9 mouse cellular contexts compared by ENCODE assay signal in genomic region chr4:46345056-46345772, GRCm38 (mm10). TPM values are rescaled to one million over a fixed set of nuclear protein-coding genes. Genes with fewer than 3 reads are reported as not detected.
DNase-seq lines count a peak whose midpoint lies in the region; ATAC-seq lines count a peak whose summit lies in the region.
"Had no signal": no experiment of that assay in that cellular context is flagged by ENCODE, and none has a peak within 500 bp of the region (broad histone marks: within the 10 kb centered on the region; RNA-seq: fewer than 3 reads in every experiment).

No protein-coding gene starts in this region.

- no peak overlapping the region for H3K9ac ChIP-seq in kidney, embryonic 16.5 days (replicated peaks; ENCODE audit: low read length)
- no peak overlapping the region for H3K9ac ChIP-seq in intestine, embryonic 14.5 days (ENCODE audit: low read length)
- H3K9ac ChIP-seq in neural tube, embryonic 11.5 days (ENCODE audit: low read length), result no peak overlapping the region

- H3K9me3 ChIP-seq in kidney, embryonic 16.5 days (ENCODE audit: low read length), result no peaks in the 10 kb centered on the region
- no peaks in the 10 kb centered on the region for H3K9me3 ChIP-seq in intestine, embryonic 14.5 days (ENCODE audit: control insufficient read depth, low read length)
- no peaks in the 10 kb centered on the region for H3K9me3 ChIP-seq in neural tube, embryonic 11.5 days (ENCODE audit: control insufficient read depth, low read length)

- WGBS in kidney, embryonic 16.5 days, result 2% methylated on average over 67 of the region's 67 CpGs
- WGBS in intestine, embryonic 14.5 days, result 4% methylated on average over 60 of the region's 67 CpGs
- 1% methylated on average over 60 of the region's 67 CpGs for WGBS in neural tube, embryonic 11.5 days

- H3K27me3 ChIP-seq in kidney, embryonic 16.5 days (ENCODE audit: insufficient read depth, low read length), result peaks cover 92% of the 10 kb centered on the region
- peaks cover 99% of the 10 kb centered on the region for H3K27me3 ChIP-seq in intestine, embryonic 14.5 days (replicated peaks; ENCODE audit: control insufficient read depth, insufficient read depth, low read length)
- peaks cover 97% of the 10 kb centered on the region for H3K27me3 ChIP-seq in neural tube, embryonic 11.5 days (ENCODE audit: control insufficient read depth, insufficient read depth, low read length)

- no peak for DNase-seq in kidney, adult 11 months
- DNase-seq in embryo, embryonic 11 days, result peak; percentile 25
- DNase-seq in intestine, embryonic 14.5 days (ENCODE audit: low spot score), result peak; percentile 70
- DNase-seq in neural tube, embryonic 11.5 days (ENCODE audit: low spot score), result peak; percentile 46
- DNase-seq in left cerebral cortex, postnatal 36 days (ENCODE audit: low spot score in 2 of 2), result no peak

- no peak overlapping the region for H3K27ac ChIP-seq in kidney, embryonic 16.5 days (ENCODE audit: low read length)
- no peak overlapping the region for H3K27ac ChIP-seq in intestine, embryonic 14.5 days (ENCODE audit: low read depth)
- H3K27ac ChIP-seq in neural tube, embryonic 11.5 days (ENCODE audit: low read depth, low read length), result no peak overlapping the region

- intact Hi-C loops in left cerebral cortex, postnatal 36 days (cut with DNase I), result loop anchor here (10.0 kb wide), 1 partner anchor 1630 kb away; the partner anchor contains the start of gene Pax5

- peaks cover 21% of the 10 kb centered on the region for H3K4me1 ChIP-seq in kidney, embryonic 16.5 days (ENCODE audit: insufficient read depth, low read length)
- no peaks in the 10 kb centered on the region for H3K4me1 ChIP-seq in intestine, embryonic 14.5 days (replicated peaks; ENCODE audit: control insufficient read depth, insufficient read depth, low read length)
- no peaks in the 10 kb centered on the region for H3K4me1 ChIP-seq in neural tube, embryonic 11.5 days (ENCODE audit: control insufficient read depth, insufficient read depth, low read length)

- no peak for ATAC-seq in kidney, embryonic 16.5 days (ENCODE audit: low FRiP score, low TSS enrichment)
- no peak for ATAC-seq in intestine, embryonic 14.5 days (replicated peaks; ENCODE audit: low FRiP score, low TSS enrichment, low read depth)
- no peak for ATAC-seq in neural tube, embryonic 11.5 days (ENCODE audit: insufficient read depth, low FRiP score, low TSS enrichment)
- no peak for ATAC-seq in frontal cortex, adult (ENCODE audit: low TSS enrichment)
- ATAC-seq in megakaryocyte progenitor cell, adult 5-6 weeks (replicated peaks; ENCODE audit: poor library complexity), result no peak

- H3K4me3 ChIP-seq in kidney, embryonic 16.5 days (ENCODE audit: low read length), result peak overlapping the region; percentile 41
- peak overlapping the region; percentile 28 for H3K4me3 ChIP-seq in intestine, embryonic 14.5 days (ENCODE audit: low read depth, low read length)
- H3K4me3 ChIP-seq in neural tube, embryonic 11.5 days (ENCODE audit: low read depth, low read length), result no peak overlapping the region

- no peaks in the 10 kb centered on the region for H3K36me3 ChIP-seq in kidney, embryonic 16.5 days (ENCODE audit: insufficient read depth, low read length)
- no peaks in the 10 kb centered on the region for H3K36me3 ChIP-seq in intestine, embryonic 14.5 days (ENCODE audit: control insufficient read depth, insufficient read depth, low read length)
- H3K36me3 ChIP-seq in neural tube, embryonic 11.5 days (ENCODE audit: control insufficient read depth, insufficient read depth, low read length), result no peaks in the 10 kb centered on the region

- H3K4me2 ChIP-seq in kidney, embryonic 16.5 days (replicated peaks; ENCODE audit: low read depth, low read length), result 0 out of 2 replicates have a peak overlapping the region, but pooled peaks have one; percentile 49
- peak overlapping the region; percentile 46 for H3K4me2 ChIP-seq in intestine, embryonic 14.5 days (ENCODE audit: low read length)
- no peak overlapping the region for H3K4me2 ChIP-seq in neural tube, embryonic 11.5 days (ENCODE audit: low read depth)

RNA-seq across cellular contexts. Expression of gene Foxe1, which starts 1.8 kb away (rescaled TPM):
- not detected in 2 replicates for polyA plus RNA-seq in kidney, embryonic 16.5 days (2015; fragmentation: Nextera tagmentation; extraction: Ambion mirVana)
- polyA plus RNA-seq in intestine, embryonic 14.5 days (2014; fragmentation: Nextera tagmentation; extraction: Ambion mirVana), result not detected in 2 replicates
- not detected in 2 replicates for polyA plus RNA-seq in neural tube, embryonic 11.5 days (2014; fragmentation: Nextera tagmentation; extraction: Ambion mirVana)
- not detected in 2 replicates for total RNA-seq in megakaryocyte progenitor cell, adult 5-6 weeks (2015)
- not detected in 2 replicates for total RNA-seq in megakaryocyte progenitor cell, adult 5-6 weeks (2017)
- total RNA-seq in left cerebral cortex, postnatal 36 days (2021), result not detected
- total RNA-seq: common myeloid progenitor, adult 5-6 weeks had no signal

RNA-seq across cellular contexts. Expression of gene Trmo, which starts 44.0 kb away (rescaled TPM):
- 11.8 and 12.3 TPM in 2 replicates for polyA plus RNA-seq in kidney, embryonic 16.5 days (2015; fragmentation: Nextera tagmentation; extraction: Ambion mirVana)
- polyA plus RNA-seq in intestine, embryonic 14.5 days (2014; fragmentation: Nextera tagmentation; extraction: Ambion mirVana), result 11.3 and 13.1 TPM in 2 replicates
- polyA plus RNA-seq in neural tube, embryonic 11.5 days (2014; fragmentation: Nextera tagmentation; extraction: Ambion mirVana), result 10.5 TPM in 2 replicates
- total RNA-seq in megakaryocyte progenitor cell, adult 5-6 weeks (2015), result 6.7 and 9.1 TPM in 2 replicates
- 12.6 and 14.4 TPM in 2 replicates for total RNA-seq in megakaryocyte progenitor cell, adult 5-6 weeks (2017)
- total RNA-seq in left cerebral cortex, postnatal 36 days (2021), result 1 to 10 TPM; 3.6 to 4.9 TPM

Comparison
In these comparisons a context has a peak if more than half of its experiments do, and no peak if none do; other contexts are left out.
1. DNase-seq: peak in embryo, embryonic 11 days (single experiment), intestine, embryonic 14.5 days (single experiment) and neural tube, embryonic 11.5 days (single experiment); none in kidney, adult 11 months (single experiment) and left cerebral cortex, postnatal 36 days (0 of 2).